Mouse (Mus musculus): ENCODE measurements at regions not wholly inside any gene's neighbourhood (a gene's known extent, or its start where the extent isn't known, plus 50 kb on each side); places are given as distances from the start of the nearest gene placed in this dataset.

DNA sequence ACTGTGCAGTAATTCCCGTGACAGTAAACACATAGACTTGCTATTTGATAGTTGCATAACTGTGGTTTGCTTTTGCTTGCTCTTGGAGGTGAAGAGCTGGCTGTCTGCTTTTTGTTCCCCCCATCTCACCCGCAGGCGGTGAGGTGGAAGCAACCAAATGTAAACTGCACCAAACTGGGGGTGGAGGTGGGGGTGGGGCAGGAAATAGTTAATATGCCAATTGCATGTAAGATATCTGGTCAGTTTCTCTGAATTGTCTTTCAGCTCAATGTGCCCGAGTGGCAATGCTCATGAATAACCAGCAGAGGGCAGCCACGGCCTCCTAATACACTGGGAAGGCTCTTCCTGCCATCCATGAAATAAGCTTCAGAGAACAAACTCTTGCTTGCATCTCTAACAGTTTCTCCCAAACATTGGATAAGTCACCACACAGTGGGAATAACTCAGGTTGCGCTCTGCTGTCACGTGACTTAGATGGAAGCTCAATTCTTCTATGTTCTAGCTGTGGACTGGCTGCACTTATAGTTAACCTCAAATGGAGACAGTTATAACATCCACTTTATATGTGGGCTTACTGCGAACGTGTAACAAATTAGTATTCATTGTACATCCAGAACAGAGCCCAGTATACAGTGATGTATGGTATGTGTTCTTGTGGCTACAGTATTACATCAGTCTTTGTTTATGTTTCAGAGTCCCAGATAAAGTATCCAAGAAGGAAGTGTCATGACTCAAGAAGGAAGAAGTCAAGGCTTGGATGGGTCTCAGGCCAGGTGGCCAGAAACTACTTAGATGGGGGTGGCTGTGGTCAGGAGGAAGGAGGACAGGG, 62.0 kb upstream of the Egflam start:
- DNase-seq, result peak; percentile 64 to 74

DNA sequence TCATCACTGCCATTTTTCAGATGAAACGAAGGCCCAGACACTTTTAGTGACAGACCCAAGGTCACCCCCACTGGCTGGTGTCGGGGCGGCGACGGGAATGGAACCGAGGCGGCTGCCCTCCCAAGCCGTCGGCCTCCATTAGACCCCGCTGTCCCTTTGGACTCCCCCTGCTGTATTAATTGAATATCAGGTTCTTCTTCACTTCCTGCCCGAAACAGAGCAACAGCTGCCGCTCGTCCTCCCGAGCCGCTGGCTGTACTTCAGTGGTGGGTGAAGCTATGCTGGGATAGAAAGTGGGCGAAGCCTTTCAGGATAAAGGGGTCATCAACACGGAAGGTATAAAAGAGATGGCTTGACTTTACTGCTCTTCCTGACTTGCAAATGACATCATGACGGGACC, 64.4 kb upstream of the Egflam start:
- DNase-seq, result no peak

DNA sequence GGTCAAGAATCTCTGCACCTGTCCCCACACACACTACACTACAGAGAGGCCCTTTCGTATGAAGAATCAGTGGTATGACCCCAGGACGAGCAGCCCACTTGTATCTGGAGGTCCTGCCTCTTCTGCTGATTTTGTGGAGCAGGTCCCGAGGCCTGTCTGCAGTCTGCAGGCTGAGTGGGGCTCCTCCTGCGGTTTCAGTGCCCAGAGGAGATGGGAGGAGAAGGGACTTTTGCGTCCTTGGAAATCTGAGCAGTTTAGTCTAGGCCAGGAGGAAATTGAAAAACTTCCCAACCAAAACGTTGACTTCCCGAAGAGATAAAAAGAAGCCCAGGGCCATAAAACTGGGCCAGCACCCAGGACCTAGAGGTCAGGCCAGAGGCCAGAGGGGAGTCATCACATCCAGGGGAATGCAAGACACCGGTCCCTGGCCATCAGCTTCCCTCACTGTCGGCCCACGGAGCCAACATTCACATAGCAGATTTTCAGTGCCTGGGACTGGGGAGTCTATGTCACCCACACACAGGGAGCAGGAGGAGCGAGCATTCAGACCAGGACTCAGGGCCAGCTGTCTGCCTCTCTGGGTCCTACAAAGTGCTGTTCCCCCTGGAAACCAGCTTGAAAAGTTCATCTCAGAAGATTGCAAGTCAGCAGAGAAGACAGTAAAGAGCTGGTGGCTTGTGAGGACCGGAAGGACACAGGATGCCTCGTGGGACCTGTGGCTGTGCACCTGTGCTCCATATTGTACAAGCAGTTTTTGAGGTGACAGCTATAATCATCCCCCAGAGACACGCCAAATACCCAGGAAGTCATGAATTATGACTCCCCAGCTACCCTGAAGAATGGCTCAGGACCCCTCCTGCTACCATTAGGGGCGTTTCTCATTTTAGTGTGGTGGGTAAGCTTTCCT, 65.5 kb upstream of the Egflam start:
- no peak for DNase-seq

DNA sequence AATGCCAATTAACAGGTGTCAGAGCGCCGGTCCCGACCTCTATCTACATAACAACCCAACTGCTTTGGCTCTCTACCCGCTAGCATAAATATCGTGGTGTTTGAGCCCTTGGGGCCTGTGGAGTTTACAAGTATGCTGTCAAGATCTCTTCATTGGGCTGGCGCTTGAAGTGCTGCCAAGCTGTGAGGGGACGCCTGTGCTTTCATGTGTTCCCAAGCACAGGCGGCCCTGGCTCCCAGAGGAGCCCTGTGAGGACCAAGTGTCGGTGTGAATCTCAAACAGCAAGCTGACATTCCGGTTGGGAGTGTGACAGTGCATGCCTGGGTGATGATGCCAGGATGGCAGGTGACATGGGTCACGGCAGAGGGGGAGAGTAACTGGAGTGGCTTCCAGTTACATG, 82.0 kb upstream of the Egflam start:
- peak; percentile 80 to 90 for DNase-seq

DNA sequence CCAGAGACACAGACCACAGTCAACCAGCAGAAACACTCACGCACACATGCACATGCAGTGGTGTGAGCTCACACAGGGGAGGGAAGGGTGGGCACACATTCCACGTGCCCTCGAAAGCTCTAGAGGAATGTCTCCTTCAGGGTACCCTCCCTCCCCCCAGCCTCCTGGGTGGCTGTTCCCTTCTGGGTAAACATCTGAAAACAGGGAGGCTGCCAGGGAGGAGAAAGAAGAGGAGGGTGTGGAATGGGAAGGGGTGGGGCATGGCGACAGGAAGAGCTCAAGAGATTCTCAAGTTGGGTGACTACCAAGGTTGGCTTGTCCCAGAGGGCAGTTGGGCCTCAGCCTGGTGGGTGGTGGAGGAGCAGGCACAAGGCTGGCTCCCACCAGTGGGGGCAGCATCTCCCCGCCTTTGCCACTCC, 82.6 kb upstream of the Egflam start:
- DNase-seq, result peak; percentile 59 to 82

DNA sequence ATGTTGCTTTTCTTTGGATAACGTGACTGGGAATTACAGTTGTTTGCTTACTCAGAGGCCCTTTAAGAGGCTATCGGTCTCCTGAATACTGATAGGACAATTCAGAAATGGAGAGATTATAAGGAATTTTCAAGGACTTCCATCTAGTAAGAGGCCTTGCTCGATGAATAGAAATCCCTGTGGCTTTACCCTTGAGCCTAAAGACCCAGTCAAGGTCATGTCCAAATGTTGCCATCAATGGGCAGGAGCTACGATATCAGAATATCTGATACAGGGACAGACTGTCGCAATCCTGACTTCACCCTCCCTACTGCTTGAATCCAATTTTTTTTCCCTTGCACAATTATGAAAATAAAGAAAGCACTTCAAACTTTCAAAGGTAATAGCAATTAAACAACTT, 85.5 kb upstream of the Egflam start:
- DNase-seq, result no peak

DNA sequence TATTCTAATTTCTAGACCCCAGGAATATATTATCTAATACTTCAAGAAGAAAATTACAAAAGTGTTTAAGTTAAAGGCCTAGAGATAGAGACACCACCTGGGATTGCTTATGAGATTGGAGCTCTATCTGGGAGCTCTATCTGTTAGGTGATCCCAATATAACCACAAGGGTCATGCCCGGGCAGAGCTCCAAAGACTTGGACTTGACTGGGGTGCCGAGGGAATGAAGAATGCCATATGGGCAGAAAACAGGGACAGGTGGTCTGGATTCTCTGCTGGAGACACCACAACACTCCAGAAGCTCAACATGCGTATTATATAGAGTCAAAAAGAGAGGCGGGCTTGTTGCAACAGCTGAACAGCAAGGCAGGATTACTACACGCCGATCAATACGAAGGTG, 92.9 kb upstream of the Egflam start:
- DNase-seq, result no peak

DNA sequence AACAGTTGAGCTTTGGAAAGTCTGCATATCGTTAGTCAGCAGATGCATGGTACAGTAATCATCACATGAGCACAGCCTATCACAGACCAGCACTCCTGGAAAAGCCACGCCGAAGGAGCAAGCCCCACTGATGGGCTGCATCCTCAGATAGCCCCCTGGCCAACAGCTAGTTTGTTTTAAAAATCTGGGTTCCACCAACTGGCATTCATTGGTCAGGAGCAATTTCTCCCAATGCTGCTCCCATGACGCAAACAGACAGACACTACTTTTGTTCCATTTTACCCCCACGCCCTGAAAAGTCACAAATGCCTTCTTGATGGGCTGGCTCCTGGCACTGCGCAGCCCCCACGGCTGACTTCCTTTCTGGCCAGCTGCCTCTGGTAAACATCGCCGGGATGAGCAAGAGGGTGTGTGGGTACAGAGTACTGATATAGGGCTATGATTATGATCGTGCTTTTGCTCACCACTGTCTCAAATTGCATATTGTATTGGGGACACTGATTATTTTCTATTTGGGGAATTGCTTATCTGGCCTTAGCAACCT, 95.0 kb upstream of the Egflam start:
- DNase-seq, result no peak

DNA sequence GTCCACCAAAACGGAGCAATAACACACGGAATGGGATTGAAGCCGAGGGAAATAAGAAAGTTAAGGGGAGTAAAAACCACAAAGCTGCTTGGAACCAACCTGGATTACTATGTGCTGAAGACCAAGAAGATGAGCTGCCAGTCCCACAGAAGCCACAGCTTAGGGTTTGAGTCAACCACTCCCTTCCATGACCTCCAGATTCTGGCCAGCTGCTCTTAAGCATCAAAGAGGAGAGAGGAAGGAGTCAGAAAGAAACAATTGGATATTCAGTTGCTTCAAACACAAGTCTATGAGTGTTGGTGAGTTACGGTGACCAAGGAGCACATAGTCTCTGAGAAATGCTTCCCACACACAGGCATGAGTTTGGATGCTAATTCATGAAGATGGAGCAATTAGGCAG, 99.7 kb upstream of the Egflam start:
- DNase-seq, result no peak

DNA sequence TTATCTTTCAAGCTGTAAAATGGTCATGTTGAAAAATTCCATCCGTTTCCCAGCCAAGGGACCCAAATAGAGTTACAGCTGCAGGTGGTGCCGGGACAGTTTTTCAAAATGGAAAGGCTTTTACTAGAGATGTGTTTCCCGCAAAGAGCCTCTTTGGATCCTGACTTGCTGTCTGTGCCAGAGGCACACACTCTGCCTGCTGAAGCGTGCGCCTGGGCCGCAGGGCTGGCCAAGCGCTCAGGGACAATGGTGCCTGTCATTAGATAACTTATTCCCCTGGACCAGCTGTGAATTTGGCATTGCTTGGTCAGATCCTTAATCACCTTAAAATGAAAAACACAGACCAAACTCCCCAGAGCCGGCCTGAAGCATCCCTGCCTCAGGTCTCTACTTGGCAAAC, 110.3 kb upstream of the Egflam start:
- DNase-seq, result no peak

DNA sequence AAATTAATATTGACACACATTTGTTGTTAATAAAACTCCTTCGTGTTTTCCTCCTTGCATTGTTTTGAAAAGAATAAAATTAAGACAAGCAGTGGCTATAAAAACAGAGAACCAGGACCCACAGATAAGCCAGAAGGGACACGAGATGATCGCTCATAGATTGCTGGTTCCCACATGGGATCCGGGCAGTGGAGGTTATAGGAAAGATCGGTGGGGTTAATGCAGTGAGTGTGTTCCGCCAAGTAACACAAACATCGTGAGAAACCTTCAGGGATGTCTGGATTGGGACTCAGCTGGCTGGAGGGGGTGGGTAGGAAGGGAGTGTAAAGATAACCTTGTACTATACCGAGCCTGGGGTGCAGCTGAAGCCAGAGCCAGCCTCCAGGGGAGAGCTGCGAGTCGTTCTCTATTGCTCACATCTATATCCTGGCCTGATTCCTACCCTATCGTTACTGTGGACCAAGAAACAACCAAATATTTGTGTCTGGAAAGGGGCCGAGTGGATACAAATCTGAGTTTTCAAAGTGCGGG, 116.6 kb upstream of the Egflam start:
- DNase-seq, result no peak

DNA sequence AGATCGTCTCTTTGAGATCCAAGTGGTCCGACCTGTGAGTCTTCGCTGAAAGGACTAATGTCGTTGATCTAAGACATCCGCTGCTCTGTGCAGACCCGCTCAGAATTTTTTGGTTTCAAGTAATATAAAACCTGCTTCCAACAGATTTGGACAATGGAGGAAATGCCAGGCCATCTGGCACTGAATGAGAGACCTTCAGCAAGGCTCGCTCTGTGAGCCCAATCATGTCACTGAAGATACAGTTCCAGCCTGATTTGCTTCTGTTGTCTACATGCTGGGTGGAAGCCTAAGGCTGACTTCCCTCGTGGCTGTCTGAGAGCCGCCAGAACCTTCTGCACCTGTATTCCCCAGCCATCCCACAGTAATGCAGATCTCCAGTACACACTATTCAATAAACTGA, 123.4 kb upstream of the Egflam start:
- no peak for DNase-seq

DNA sequence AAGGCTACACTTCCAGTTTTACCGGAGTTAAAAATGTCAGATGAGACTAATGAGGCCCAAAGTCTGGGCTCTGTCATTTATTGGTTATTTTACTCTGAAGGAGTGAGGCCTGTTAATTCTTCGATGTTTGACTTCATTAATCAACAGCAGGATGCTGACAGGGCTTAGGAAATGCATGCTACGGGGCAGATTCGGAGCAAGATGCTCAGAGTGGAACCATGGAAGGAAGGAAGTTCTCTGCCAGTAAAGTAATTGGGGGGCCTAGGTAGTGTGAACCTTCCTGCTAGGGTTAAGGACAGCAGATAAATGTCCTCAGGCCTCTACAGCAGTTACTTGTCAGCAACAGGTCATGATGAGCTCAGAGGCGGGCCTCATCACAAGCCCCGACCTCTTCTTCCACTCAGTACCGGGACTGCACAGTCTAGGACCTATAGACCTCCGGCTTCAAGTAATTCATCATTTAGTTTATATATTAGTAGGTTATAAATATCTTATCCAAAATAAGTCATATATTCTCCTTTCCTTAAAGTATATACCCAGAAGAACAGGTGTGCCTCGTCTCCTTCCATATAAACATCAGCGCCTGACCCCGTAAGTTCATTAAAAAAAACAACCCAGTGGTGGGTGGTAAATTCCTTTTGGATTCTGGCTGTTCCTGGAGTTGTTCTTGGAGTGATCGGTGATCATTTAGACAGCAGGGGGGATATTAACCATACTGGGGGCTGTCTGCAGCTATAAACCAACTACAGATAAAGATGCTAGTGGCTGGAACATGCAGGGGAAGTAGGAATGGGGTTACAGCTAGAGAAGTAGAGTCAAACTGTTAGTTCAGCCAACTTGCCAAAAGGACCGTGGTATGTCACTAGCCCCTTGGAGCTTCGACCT, 124.9 kb upstream of the Egflam start:
- DNase-seq, result no peak

DNA sequence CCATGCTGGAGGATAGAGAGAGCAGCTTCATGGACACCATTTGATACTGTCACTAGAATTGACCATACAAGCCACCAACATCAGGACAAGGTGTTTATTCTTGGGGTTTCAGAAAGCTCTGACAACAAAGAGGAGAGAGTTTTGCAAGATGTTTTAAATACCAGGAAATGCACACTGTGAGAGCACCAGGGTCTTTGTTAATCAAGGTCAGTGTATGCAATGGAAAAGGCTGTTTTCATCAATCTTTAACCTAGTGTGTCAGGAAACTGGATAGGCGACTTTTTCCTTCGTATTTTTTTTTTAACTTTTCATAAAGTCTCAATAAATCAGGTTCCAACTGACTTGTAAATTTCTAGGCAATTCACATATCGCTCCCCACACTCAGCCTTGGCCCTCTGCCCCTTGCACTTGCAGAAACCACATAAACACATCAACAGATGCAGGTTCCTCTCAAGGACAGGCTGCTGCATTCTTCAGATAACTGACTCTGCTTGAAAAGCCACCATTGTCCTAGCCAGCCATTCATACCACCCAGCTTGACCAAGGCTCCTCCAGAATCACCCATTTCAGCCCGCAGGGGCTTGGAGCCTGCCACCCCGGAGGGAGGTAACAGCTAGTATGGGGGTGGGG, 132.9 kb upstream of the Egflam start:
- no peak for DNase-seq

DNA sequence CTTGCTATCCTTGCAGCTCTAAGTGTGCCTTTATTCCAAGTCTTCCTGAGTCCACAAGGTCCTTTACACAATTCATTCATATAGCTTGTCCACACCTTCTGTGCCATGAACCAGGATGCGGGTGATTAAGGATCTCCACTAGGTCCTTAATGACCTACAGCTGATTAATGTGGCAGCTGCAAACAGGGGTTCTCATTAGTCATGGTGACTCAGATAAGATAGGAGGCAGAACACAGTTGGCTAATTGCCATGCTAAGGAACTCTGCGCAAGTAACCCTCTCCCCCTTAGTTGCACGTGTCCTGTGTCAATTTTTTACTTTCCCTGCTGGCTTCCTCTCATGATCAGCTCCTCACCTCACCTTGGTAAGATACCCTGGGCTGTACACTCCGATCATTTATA, 139.7 kb upstream of the Egflam start:
- no peak for DNase-seq

DNA sequence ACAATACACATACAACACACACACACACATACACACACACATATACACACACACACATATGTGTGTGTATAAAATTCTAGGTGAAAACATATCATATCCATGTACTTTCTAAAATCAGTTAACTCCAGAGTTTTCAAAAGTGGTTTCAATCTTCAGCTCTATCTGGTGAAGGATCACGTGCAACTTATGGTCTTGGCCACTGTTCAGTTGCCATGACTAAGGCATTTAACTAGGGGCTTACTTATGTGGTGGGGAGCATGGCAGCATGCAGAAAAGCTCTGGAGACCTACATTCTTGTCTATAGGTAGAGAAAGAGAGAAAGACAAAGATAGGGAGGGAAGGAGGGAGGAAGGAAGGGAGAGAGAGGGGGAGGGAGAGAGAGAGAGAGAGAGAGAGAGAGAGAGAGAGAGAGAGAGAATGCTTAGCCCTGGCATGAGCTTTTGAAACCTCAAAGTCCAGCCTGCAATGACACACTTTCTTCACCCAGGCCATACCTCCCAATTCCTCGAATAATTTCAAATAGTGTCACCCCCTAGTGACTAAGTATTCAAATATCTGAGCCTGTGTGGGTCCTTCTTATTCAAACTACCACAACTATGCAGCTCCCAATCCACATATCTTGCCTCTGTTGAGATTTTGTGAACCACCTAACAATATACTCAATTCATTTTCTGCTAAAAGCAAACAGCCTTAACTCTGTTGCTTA, 155.1 kb upstream of the Egflam start:
- no peak for DNase-seq

DNA sequence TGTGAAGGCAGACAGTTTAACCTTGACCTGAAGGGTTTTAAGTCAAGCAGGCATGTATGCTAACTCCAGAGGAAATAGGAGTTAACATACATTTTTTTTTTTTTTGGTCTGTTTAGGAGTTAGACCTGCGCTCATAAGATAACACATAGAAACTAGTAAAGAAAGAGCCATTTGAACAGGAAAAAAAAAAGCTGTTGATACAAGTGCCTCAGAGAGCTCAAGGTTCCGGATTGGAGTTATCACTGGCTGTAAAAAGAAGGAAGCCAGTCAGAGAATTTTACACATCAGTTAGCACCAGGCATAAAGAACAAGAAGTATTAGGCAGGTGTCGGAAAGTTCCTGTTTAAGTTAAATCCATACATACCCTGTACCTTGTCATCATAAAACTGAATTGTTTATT, 156.2 kb upstream of the Egflam start:
- DNase-seq, result no peak

DNA sequence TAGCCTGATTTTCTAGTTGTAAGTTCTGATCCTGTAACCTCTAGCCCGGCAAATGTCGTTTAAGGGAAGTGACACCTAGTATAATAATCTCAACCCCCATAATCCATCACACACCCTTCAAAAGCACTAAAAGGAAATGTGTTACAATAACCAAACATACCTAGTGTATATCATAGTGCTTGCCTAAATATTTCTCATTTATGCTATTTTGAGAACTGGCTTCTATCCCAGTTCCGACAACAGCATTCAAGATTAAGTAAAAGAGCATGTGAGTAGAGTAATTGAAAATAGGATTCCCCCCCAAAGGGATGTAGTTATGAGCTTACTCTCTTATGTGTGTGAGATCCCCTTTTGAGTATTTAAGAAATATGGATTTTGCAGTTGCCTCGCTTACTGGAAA, 165.1 kb upstream of the Egflam start:
- DNase-seq, result no peak

DNA sequence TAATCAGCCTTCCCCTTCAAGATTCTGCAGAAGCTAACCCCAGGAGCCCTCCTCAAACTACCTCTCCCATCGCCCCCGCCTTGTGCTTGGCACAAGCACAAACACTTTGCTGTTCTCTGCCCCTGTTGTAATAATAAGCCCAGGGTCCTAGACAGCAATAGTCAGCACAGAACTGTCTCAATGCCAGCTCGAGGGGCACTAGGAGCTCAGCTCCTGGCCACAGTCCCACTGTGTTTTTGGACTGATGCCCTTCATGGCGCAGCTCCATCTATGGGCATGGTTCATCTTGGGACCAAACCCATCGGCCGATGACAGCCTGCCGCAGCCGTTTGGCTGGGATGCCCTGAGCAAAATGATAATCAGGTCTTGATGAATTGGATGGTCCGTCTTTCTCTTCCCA, 165.5 kb upstream of the Egflam start:
- peak; percentile 47 to 59 for DNase-seq

DNA sequence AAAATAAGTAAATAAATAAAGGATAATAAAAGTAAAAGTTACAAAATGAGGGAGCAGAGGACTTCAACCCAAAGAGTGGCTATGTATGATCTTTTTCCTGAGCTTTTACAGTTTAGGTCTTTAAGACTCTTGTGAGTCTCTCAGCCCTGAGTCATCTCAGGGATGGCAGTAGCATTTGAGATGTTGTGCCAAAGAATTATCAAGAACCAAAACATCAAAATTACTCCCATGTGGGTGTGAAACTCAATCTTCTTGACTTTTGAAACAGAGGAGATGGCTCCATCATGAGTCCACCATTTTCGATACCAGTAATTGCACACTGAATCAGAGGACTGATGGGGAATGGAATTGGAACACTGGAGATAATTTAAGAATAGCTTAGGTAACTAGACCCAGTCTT, 174.0 kb upstream of the Egflam start:
- no peak for DNase-seq

DNA sequence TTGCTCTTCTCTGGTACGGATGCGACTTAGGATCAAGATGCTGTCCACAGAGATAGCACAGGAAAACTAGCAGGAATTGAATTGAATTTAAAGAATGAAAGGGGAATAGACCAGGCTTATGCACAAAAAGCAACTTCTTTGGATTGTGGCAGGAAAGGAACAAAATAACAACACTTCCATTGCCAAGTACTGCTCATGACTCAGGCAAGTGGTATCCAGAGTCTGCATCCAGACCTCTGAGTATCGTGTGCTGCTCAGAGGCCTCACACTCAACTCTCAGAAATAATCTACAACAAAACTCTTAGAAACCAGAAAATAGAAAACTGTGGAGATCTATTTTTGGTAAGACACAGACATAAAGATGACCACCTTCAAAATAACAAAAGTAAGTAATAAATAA, 176.1 kb upstream of the Egflam start:
- DNase-seq, result no peak
